Mouse (Mus musculus): ENCODE data around the gene Ttll5. TPM values are rescaled to one million over a fixed set of nuclear protein-coding genes. Genes with fewer than 3 reads are reported as not detected.

Gene Ttll5
- polyA plus RNA-seq, 1 experiment from 2014 or later, result 17.2 TPM

DNA sequence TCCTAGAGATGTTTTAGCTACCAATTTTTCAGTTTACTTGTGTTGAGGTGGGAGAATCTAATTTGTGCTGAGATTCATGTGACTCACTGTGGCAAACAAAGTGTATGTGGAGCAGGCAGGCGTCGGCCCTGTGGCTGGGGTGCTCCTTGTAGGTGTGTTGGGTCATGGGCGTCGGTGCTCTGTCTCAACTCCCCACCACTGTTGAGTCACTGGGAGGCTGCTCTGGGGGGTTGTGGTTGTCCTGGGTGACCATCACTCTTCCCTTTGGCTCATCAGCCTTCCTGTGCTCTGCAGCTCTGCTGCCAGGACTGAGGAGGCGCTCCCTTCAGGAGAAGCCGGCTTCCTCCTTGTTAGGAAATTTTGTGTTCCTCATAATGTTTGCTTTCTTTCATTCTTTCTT, 79.5 kb downstream of the Ttll5 start:
- DNase-seq (ENCODE audit: low spot score), result no peak
- H3K36me3 ChIP-seq, result peaks cover 41% of the 10 kb centered on the region
- WGBS, result 94% methylated on average over 6 of the region's 6 CpGs
- H3K9me3 ChIP-seq (replicated peaks), result no peaks in the 10 kb centered on the region
- no peaks in the 10 kb centered on the region for H3K27me3 ChIP-seq (ENCODE audit: low read depth, poor library complexity, severe bottlenecking)
- H3K27ac ChIP-seq (replicated peaks), result no peak overlapping the region
- peaks cover 16% of the 10 kb centered on the region for H3K4me1 ChIP-seq
- H3K4me3 ChIP-seq, result no peak overlapping the region

DNA sequence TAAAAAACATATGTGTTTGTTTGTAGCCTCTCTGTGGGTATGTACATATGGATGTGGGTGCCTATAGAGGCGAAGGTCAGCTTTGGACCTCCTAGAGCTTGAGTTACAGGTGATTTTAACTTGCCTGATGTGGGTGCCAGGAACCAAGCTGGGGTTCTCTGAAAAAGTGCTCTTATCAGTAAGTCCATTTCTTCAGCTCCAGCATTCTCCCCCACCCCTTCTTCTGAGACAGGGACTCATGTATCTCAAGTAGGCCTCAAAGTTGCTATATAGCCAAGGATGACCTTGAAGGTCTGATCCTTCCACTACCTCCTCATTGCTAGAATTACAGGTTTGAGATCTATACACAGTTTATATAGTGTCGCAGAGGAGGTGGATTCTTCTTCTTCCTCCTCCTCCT, 81.2 kb downstream of the Ttll5 start:
- H3K4me1 ChIP-seq, result peaks cover 16% of the 10 kb centered on the region
- H3K9me3 ChIP-seq (replicated peaks), result no peaks in the 10 kb centered on the region
- H3K4me3 ChIP-seq, result no peak overlapping the region
- WGBS, result 95% methylated on average over 2 of the region's 2 CpGs
- no peaks in the 10 kb centered on the region for H3K27me3 ChIP-seq (ENCODE audit: low read depth, poor library complexity, severe bottlenecking)
- DNase-seq (ENCODE audit: low spot score), result no peak
- H3K27ac ChIP-seq (replicated peaks), result no peak overlapping the region
- H3K36me3 ChIP-seq, result peaks cover 34% of the 10 kb centered on the region

DNA sequence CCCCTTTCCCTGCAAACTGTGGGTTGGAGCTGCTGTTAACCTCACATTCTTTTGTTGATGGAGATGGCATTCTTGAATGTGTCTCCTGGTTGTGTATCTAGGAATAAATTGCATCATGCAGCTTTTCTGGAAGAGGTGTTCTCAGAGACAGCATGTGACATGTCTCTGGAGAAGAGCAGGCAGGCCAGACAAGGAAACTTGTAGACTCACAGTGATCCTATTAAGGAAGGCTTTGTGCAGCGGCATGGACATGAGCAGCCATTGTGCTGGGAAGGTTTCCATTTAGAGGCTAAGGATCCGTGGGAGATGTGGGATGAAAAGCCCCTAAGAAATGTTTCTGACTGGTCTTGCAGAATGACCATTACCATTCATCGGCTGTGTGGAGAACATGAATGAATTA, 83.4 kb downstream of the Ttll5 start:
- peak; percentile 23 for DNase-seq (ENCODE audit: low spot score)
- WGBS, result 29% methylated on average over 3 of the region's 3 CpGs
- Histone ChIP-seq H3K9me3 (replicated peaks) (no peaks in the 10 kb centered on the region), H3K27me3 (ENCODE audit: low read depth, poor library complexity, severe bottlenecking) (no peaks in the 10 kb centered on the region), H3K27ac (replicated peaks) (peak overlapping the region; percentile 71), H3K4me1 (peaks cover 18% of the 10 kb centered on the region), H3K36me3 (peaks cover 15% of the 10 kb centered on the region), H3K4me3 (no peak overlapping the region)

DNA sequence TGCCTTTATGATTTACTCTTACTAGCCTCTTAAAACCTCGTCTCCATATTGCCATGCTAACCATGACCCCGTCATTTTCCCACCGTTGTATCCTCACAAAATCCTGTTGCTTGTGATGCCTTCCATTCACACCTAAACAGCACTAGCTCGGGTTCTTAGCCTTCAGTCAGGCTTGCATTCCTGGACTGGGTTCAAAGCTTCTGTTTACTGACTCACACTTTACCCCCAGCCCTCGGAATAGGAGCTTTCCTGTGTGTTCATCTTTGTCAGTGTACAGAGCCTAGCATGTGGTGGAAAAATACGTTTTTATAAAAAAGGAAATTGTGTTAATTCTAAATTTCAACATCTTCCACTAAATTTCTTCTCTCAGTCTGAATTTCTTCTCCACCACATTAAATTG, 86.4 kb downstream of the Ttll5 start:
- peaks cover 17% of the 10 kb centered on the region for H3K36me3 ChIP-seq
- DNase-seq (ENCODE audit: low spot score), result no peak
- no peak overlapping the region for H3K4me3 ChIP-seq
- no peaks in the 10 kb centered on the region for H3K27me3 ChIP-seq (ENCODE audit: low read depth, poor library complexity, severe bottlenecking)
- no peak overlapping the region for H3K27ac ChIP-seq (replicated peaks)
- WGBS, result 89% methylated on average over 6 of the region's 6 CpGs
- no peaks in the 10 kb centered on the region for H3K9me3 ChIP-seq (replicated peaks)
- H3K4me1 ChIP-seq, result peaks cover 19% of the 10 kb centered on the region

DNA sequence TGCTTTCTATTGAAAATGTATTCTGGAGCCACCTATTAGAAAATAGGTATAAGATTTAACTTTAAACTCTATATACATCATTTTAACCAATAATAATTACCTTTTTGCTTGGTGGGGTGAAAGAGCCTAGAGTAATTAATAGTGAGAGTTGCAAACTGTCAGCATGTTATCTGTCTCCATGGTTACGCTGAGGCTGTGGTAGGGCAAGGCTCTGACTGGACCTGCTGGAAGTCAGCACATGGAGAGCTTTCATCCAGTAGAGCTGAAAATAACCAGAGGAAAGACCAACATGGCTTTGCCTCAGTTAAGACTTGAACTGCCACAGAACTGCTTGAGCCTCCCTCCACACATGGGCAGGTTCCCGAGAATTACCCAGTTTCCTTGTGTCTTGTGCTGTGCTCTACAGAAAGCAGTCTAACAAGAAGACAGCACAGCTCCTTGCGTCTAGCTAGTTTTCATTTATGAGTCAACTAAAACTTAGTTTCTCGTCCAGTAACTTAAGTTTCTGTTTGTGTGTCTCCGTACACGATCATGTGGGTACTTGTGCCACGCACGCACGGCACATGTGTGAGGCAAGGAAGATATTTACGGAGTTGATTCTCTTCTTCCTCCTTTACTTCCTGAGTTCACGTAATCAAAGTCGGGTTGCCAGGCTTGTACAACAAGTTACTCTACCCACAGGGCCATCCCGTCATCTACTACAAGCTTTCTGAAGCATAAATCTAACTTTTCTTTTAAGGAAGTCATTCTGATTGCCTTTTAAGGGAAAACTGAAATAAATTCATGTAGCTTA, 88.4 kb downstream of the Ttll5 start:
- no peak for DNase-seq (ENCODE audit: low spot score)
- Histone ChIP-seq H3K27me3 (ENCODE audit: low read depth, poor library complexity, severe bottlenecking) (no peaks in the 10 kb centered on the region), H3K36me3 (peaks cover 22% of the 10 kb centered on the region), H3K9me3 (replicated peaks) (no peaks in the 10 kb centered on the region), H3K4me3 (no peak overlapping the region), H3K4me1 (peaks cover 9% of the 10 kb centered on the region), H3K27ac (replicated peaks) (no peak overlapping the region)
- whole genome bisulfite sequencing, result 95% methylated on average over 13 of the region's 13 CpGs

DNA sequence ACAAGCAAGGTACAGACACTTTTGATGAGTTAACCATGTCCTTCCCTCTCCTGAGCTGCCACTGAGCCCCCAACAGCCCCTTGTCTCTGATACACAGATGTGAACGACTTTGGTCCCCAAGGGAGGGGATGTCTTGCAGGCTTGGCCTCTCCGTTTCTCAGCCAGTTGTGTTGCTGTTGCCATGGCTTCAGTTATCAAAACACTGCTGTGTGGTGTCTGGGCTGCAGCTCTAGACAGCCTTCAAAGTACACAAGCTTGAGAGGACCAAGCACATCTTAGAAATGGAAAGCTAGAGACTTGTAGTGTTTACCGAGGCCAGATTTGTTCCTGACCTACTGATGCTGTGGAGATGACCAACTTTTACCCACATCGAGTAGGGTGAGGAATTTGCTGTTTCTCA, 102.4 kb downstream of the Ttll5 start:
- Histone ChIP-seq H3K36me3 (peaks cover 40% of the 10 kb centered on the region), H3K27me3 (ENCODE audit: low read depth, poor library complexity, severe bottlenecking) (no peaks in the 10 kb centered on the region), H3K27ac (replicated peaks) (no peak overlapping the region), H3K4me1 (no peaks in the 10 kb centered on the region), H3K9me3 (replicated peaks) (no peaks in the 10 kb centered on the region), H3K4me3 (no peak overlapping the region)
- DNase-seq (ENCODE audit: low spot score), result no peak
- 74% methylated on average over 4 of the region's 4 CpGs for WGBS

DNA sequence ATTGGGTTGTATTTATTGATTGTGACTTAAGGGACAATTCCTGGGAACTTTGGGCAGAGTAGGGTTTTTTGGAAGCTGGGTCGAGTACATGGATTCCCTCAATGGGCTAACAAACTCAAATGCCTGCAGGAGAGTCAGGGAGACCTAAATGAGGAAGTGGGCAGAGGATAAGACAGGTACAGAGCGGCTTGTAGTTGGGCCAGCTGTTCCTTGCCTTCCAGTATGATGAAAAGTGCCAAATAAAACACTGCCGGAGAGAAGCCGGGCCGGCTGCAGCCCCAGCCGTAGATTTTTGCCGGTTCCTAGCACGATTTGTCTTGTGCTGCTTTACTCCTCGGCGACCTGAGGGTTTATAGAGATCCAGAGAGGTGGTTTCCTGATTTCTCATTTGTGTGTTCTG, 104.1 kb downstream of the Ttll5 start:
- no peaks in the 10 kb centered on the region for H3K27me3 ChIP-seq (ENCODE audit: low read depth, poor library complexity, severe bottlenecking)
- 92% methylated on average over 10 of the region's 10 CpGs for WGBS
- DNase-seq (ENCODE audit: low spot score), result no peak
- H3K36me3 ChIP-seq, result peaks cover 40% of the 10 kb centered on the region
- H3K9me3 ChIP-seq (replicated peaks), result no peaks in the 10 kb centered on the region
- no peaks in the 10 kb centered on the region for H3K4me1 ChIP-seq
- no peak overlapping the region for H3K4me3 ChIP-seq
- H3K27ac ChIP-seq (replicated peaks), result no peak overlapping the region

DNA sequence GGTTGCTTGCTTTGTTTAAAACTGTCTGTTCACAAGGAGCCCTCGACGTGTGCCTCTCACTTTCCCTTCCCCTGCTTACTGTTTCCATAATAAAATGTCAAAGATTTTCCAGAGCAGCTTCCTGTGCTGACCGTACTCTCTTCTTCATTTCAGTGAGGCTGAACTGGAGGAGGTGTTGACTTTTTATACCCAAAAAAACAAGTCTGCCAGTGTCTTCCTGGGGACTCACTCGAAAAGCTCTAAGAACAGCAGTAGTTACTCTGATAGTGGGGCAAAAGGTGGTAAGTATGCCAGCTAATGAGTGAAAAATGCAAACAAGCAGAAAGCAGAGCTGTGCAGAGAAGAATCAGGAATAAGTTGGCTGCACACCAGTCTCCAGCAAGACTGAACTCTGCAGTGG, 105.3 kb downstream of the Ttll5 start:
- H3K4me1 ChIP-seq, result no peaks in the 10 kb centered on the region
- 84% methylated on average over 4 of the region's 4 CpGs for WGBS
- no peak overlapping the region for H3K27ac ChIP-seq (replicated peaks)
- DNase-seq (ENCODE audit: low spot score), result no peak
- no peak overlapping the region for H3K4me3 ChIP-seq
- no peaks in the 10 kb centered on the region for H3K27me3 ChIP-seq (ENCODE audit: low read depth, poor library complexity, severe bottlenecking)
- no peaks in the 10 kb centered on the region for H3K9me3 ChIP-seq (replicated peaks)
- H3K36me3 ChIP-seq, result peaks cover 47% of the 10 kb centered on the region

DNA sequence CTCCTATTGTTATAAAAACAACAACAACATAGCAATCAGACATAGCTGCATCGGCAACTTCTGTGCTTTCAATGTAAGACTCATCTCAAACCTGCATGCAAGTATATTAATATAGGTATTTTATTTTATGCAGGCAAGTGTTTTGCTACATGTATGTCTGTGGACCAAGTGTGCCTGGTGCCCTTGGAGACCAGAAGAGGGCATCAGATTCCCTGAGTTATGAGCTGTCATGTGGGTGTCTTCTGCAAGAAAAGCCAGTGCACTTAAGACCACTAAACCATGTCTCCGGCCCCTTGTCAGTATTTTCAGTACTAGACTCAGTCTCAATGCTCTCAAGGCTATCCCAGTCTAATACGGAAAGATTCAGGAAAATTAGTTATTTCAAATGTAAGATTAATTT, 106.3 kb downstream of the Ttll5 start:
- DNase-seq (ENCODE audit: low spot score), result no peak
- Histone ChIP-seq H3K4me1 (no peaks in the 10 kb centered on the region), H3K36me3 (peaks cover 43% of the 10 kb centered on the region), H3K9me3 (replicated peaks) (no peaks in the 10 kb centered on the region), H3K27me3 (ENCODE audit: low read depth, poor library complexity, severe bottlenecking) (no peaks in the 10 kb centered on the region), H3K4me3 (no peak overlapping the region), H3K27ac (replicated peaks) (no peak overlapping the region)
- WGBS, result 95% methylated on average over 3 of the region's 3 CpGs

DNA sequence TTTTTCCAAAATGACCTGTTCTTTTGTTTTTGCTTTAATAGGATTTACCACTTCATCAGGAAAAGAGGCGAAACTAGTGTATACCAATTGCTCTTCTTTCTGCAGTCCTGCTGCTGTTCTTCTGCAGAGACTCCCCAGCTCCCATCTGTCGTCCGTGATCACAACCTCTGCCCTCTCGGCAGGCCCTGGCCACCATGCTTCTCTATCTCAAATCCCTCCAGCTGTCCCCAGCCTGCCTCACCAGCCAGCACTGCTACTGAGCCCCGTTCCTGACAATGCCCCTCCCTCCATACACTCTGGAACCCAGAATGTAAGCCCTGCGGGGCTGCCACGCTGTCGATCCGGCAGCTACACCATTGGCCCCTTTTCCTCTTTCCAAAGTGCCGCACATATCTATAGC, 108.8 kb downstream of the Ttll5 start:
- no peaks in the 10 kb centered on the region for H3K27me3 ChIP-seq (ENCODE audit: low read depth, poor library complexity, severe bottlenecking)
- no peaks in the 10 kb centered on the region for H3K4me1 ChIP-seq
- peaks cover 33% of the 10 kb centered on the region for H3K36me3 ChIP-seq
- H3K4me3 ChIP-seq, result no peak overlapping the region
- 0 out of 2 replicates have a peak overlapping the region, but pooled peaks have one; percentile 46 for H3K27ac ChIP-seq (replicated peaks)
- no peaks in the 10 kb centered on the region for H3K9me3 ChIP-seq (replicated peaks)
- 87% methylated on average over 10 of the region's 10 CpGs for WGBS
- DNase-seq (ENCODE audit: low spot score), result no peak

DNA sequence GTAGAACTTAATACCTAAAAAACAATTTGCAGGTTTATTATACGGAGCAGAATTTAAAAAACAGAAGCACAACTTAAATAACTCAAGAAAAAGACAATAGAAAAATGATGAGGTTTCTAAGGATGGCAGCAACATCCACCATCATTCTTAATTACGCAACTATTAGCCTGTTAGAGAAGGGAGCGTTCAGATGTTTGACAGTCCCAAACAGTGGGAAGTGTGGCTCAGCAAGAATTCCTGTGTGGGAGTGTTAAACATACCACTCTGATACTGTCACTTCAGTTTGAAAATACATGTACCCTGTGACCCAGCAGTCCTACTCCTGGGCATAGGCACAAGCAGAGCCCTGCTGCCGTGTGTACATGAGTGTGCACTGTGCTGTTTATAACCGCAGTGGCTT, 112.9 kb downstream of the Ttll5 start:
- WGBS, result 95% methylated on average over 5 of the region's 5 CpGs
- Histone ChIP-seq H3K9me3 (replicated peaks) (no peaks in the 10 kb centered on the region), H3K36me3 (peaks cover 19% of the 10 kb centered on the region), H3K27ac (replicated peaks) (no peak overlapping the region), H3K27me3 (ENCODE audit: low read depth, poor library complexity, severe bottlenecking) (no peaks in the 10 kb centered on the region), H3K4me1 (no peaks in the 10 kb centered on the region), H3K4me3 (no peak overlapping the region)
- no peak for DNase-seq (ENCODE audit: low spot score)

DNA sequence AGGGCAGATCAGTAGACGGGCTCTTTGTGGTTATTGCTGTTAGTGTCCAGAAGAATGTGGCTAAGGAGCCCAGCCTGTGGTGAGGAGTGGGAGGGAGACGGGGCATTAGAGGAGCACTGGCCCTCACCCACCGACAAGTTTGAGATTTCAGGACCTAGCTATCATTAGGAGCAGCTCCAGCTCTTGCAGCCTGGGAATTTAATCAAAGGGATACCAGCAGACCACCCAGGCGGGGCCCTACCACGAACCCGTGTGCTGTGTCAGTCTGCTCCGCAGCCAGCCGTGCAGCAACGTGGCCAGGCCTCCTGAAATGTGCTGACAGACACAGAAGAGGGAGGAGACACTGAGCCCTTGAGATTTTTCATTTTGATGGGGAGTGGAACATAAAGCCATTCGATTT, 119.0 kb downstream of the Ttll5 start:
- DNase-seq (ENCODE audit: low spot score), result no peak
- H3K27me3 ChIP-seq (ENCODE audit: low read depth, poor library complexity, severe bottlenecking), result no peaks in the 10 kb centered on the region
- H3K4me3 ChIP-seq, result no peak overlapping the region
- 0 out of 2 replicates have a peak, but pooled peaks cover 2% of the 10 kb centered on the region for H3K36me3 ChIP-seq
- no peaks in the 10 kb centered on the region for H3K9me3 ChIP-seq (replicated peaks)
- H3K4me1 ChIP-seq, result no peaks in the 10 kb centered on the region
- H3K27ac ChIP-seq (replicated peaks), result no peak overlapping the region
- WGBS, result 59% methylated on average over 10 of the region's 10 CpGs

DNA sequence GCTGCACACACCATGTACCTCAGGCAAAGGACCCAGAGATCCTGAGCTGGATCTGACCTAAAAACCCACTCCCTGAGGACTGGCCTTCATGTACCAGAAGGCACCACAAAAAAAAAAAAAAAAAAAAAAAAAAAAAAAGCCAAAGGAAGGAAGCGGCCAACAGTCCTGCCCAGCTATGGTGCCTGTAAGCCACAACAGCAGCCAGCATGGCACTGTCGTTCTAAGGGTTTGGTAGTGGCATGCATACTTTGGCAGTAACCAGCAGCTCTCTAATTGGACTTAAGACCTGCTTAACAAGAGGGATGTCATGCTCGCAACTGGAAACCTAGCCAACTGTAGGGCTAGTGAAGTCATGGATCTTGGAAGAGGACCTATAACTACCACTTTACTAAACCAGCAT, 120.0 kb downstream of the Ttll5 start:
- Histone ChIP-seq H3K27ac (replicated peaks) (no peak overlapping the region), H3K27me3 (ENCODE audit: low read depth, poor library complexity, severe bottlenecking) (no peaks in the 10 kb centered on the region), H3K36me3 (no peaks in the 10 kb centered on the region), H3K4me3 (no peak overlapping the region), H3K9me3 (replicated peaks) (no peaks in the 10 kb centered on the region), H3K4me1 (no peaks in the 10 kb centered on the region)
- no peak for DNase-seq (ENCODE audit: low spot score)
- WGBS, result 93% methylated on average over 3 of the region's 3 CpGs
